Mouse (Mus musculus): ENCODE data around the gene Ccdc85a.
A peak's percentile ranks its signal among the peaks of the same experiment; 100 is the strongest.

Ccdc85a gene

DNA sequence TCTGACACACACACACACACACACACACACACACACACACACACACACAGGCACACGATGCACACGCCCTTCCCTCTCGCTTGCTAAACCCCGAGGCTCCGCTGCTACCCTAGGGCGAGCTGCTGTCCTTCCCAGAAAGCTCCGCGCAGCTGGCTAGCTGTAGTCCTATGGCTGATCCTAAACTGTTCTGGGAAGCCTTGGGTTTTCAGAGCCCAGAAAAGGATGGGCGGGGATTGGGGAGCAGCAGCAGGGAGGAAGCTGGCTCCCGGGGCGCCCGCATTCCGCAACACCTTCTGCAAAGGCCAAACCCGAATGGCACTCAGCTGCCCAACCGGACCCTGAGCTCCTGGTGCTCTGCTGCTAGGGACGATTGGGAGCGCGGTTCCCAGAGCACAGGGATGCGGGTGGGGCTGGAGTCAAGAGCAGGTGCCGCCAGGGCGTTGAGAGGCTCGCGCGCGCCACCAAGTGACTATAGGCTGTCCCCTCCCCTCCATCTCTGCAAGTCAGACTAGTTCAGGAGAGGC, at the start of gene Ccdc85a:
TSS of gene Ccdc85a (minus strand) at position 414 of the 524 bp plus-strand sequence.
- peak; percentile 68 to 72 for DNase-seq (ENCODE audit: low spot score in 2 of 2)

DNA sequence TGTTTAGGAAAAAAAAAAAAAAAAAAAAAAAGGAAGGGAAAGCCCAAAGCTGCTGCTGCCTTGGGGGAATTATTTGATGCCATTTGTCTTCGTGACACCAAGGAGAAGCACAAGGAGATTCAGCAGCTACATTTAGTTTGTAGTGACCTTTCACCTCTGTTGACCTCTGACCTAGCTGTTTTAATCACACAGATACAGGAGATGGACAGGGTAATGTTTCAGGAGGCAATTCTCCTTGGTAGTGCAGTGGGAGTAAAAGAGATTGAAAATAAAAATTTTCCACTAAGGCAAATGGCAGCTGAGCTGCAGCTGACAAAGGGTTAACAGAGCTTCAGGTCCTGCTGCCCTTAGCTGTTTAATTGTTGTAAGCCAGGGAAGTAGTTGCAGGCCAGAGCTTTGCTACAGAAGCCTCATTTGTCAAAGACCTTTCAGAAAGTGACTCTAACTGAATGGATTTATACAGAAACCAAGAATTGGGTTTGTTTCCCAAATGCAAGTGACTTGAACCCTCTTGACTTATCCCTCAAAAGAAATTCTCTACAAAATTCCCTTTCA, 49.5 kb upstream of the Ccdc85a start:
- DNase-seq (ENCODE audit: low spot score in 2 of 2), result no peak

DNA sequence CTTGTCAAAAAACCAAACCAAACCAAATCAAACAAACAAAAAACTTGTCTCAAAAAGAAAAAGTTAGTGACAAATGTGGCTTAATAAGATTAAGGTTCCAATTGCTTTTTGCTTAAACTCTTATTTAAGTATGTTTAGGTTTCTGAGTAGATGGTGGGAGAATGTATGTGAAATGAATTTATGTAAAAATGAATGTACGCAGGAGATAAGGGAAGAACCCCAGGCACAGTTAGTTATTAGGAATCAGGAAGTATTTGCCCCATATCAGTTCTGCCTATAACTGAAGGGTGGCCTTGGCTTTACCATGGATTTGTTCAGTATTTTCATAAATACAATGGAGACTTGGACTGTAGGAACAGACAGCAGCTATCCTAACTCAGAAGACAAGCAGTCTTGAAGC, 49.0 kb upstream of the Ccdc85a start:
- DNase-seq (ENCODE audit: low spot score in 2 of 2), result no peak

DNA sequence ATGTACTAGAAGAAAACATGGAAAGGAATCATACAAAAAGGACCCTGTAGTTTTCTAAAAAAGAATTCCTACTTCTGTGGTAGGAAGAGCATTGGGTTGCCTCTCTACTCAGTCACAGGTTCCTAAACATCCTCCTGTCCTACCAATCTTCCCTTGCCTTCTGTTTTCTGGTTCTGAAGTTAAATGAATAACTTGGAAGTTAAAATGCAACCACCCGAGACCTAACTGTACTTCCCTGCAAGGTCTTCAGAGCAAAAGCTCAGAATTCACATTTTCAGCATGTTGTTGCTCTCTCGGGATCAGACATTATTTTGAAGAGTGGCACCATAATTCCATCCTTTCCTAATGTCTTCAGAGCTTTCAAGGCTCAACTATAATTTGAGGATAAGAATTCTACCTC, 46.6 kb upstream of the Ccdc85a start:
- DNase-seq (ENCODE audit: low spot score in 2 of 2), result no peak

DNA sequence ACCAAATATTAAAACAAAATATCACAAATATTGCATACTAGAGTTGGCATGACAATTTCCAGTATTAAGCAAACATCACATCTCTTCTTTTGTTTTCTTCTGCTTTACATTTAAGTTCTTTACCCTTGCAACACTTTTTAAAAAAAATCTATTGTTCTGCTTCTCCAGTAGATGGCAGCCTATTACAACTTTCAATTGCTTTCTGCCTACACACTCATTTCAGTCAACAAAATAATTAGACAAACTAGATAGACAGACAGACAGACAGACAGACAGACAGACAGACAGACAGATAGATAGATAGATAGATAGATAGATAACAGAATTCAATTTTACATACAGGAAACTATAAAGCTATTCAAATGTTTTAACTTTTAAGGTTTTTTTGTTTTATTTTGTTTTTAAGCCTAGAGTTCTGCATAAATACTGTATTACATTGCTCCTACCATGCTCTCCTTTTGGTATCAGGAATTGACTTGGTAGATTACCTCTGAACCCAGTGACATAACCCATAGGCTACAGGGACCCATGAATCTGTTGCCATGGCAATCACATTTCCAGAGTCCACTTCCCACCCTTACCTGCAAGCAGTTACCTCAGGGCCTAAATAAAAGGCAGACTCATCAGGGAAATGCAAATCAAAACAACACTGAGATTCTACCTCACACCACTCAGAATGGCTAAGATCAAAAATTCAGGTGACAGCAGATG, 26.8 kb upstream of the Ccdc85a start:
- DNase-seq (ENCODE audit: low spot score in 2 of 2), result no peak

DNA sequence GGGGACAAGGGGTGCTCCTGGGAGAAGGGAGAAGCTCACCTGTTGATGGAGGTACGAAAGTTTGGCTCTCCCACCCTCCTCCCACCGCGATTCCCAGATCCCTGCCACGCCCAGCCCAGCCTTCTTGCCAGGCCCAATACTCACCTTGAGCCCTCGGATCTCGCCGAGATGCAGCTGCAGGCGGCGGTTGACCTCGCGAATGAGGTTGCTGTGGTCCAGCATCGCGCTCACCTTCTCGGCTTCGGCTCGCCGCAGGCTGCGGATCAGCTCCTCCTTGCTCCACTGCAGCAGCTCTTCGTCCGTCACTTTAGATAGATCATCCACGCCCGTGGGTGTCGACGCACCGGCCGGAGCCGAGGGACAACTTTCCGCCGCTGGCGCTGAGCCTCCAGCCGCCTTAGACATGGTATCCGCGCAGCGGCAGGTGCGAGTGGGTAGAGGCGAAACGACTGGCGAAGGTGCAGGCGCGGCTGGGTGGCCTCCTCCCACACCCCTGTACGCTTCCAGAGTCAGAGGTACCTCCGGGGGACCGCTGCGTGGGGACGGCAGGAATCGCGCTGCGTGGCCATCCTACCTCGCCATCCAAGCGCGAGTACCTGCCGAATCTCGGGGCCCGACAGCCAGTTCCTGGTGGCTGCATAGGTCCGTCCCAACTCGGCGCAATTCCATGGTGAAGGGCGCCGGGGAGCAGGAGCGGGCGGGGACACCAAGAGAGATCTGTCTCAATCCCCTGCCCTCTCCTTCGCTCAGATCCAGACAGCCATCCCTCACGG, 800 bp downstream of the Ccdc85a start:
- peak in 1 of 2 experiments; percentile 8 for DNase-seq (ENCODE audit: low spot score in 2 of 2)

DNA sequence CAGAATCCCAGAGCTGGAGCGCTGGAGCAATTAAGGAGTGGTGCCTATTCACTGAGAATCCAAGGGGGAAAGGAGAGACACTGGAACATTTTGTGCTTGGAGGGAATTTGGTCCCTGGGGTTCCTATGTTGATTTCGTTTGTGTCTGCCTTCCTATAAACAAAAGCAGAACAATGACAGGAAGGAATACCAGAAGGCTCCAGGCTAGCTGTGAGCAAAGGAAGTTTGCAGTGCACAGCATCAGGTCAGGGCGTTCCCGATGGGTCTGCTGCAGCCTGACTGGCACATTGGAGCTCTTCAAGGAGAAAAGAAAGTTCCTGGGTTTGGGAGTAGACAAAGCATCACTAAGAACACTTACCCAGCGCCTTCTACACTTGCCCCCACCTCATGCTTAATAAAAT, 1.9 kb downstream of the Ccdc85a start:
- peak; percentile 52 to 80 for DNase-seq (ENCODE audit: low spot score in 2 of 2)

DNA sequence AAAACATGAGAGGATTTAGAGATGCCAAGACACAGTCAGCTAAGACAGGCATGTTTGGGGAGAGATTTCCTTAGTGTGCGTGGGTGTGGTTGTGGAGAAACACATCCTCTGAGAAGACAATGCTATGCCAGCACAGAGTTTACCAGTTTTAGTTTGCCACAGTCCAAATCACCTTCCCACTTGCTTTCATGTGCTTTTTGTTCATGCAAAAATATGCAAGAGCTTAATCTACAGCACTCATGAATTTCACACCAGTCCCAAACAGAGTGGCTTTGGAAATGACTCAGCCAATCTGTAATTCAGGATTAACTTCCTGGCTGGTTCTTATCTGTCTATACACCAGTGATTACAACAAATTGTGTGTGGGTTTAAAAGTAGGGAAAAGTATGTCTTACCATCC, 11.7 kb downstream of the Ccdc85a start:
- DNase-seq (ENCODE audit: low spot score in 2 of 2), result no peak

DNA sequence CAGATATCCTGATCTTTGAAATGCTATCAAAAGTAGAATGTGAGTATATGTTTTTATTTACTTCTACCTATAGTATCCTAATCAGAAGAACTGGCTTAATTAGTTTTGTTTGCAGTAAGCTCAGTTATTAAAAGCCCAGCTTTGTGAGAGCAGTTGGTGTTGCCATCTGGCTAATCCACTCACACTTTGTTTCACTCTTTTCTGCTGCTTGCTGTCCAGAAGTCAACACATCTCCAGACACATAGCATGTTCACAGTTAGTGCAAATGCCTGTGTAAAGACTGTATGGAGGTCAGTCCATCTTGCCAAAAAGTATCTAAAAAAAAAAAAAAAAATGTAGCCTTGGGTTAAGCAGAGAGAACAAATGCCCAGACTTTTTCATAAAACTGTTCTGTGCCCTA, 27.7 kb downstream of the Ccdc85a start:
- DNase-seq (ENCODE audit: low spot score in 2 of 2), result no peak

DNA sequence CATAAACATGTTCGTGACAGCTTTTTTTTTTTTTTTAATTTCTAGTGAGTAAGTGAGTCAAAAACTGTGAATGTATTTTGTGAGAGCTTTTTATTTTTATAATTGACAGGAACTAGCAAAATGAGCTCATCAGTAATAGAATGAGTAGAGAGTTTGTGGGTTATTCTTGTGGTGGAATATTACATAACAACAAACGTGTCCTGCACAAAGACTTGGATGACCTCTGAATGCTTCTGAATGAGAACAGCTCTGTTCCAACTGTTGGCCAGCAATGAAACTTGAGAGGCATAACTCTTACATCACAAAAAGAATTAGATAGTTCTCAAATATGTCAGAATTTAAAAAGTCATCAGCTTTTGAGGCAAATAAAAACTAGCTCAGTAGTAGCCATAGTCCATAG, 40.7 kb downstream of the Ccdc85a start:
- DNase-seq (ENCODE audit: low spot score in 2 of 2), result no peak

DNA sequence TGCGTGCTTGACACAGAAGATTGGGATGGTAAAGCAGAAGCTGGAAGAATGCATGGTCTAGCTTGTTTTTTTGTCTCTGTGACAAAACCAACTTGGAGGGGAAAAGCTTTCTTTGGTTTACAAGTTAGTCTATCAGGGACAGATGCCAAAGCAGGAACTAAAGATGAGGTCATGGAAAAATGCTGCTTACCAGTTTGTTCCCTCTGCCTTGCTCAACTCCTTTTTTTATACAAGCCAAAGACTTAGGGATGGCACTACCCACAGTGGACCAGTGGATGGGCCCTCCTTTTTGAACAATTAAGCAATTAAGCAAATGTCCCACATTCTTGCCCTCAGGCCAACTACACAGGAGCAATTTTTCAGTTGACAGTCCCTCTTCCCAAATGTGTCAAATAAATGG, 42.8 kb downstream of the Ccdc85a start:
- DNase-seq (ENCODE audit: low spot score in 2 of 2), result peak in 1 of 2 experiments; percentile 11

DNA sequence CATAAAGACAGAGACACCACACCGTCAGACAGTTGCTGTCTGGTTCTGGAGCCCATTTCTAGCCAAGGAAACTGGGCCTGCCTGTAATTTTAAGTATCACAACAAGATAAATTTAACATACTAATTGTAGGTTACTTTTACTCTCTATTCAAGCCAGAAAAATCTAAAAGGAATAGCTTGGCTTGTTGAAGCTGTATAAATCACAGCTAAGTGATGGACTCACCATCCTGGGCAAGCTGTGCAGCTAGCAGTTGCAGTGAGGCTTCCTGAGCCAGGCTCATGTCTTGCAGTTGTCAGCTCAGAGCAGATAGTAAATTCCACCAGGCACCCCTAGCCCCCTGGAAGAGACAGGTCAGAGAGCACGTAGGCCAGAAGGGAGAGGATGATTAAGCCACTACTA, 50.8 kb downstream of the Ccdc85a start:
- no peak for DNase-seq (ENCODE audit: low spot score in 2 of 2)

DNA sequence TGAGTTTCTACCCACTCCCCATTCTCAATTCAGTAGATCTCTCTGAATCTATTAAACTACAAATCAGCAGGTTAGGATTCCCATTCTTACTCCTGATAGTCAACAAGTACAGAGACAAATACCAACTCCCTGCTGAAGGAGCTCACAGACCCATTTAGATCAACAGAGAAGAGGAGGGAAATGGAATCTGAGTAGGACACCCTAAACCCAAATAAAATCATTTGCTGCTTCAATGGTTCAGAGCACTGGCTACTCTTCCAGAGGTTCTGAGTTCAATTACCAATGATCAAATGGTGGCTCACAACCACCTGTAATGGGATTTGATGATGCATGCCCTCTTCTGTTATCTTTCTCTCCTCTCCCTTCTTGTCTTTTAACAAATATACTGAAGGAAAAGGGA, 82.9 kb downstream of the Ccdc85a start:
- no peak for DNase-seq (ENCODE audit: low spot score in 2 of 2)

DNA sequence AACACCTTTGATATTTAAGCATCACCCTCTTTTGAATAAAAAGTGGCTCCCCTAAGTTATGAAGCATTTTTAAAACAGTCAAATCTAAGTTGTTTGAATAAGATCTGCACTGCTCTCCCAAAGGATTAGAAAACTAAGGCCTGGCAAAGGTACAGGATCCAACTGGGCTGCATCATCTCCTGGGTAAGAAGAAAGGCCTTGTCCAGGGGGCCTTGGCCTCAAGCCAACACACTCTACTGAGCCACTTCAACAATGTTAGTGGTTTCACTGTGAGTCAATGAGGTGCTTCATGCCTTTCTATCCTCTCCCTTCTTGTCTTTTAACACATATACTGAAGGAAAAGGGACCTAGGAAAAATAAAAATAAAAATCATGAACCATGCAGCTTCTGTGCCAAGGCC, 87.1 kb downstream of the Ccdc85a start:
- no peak for DNase-seq (ENCODE audit: low spot score in 2 of 2)

DNA sequence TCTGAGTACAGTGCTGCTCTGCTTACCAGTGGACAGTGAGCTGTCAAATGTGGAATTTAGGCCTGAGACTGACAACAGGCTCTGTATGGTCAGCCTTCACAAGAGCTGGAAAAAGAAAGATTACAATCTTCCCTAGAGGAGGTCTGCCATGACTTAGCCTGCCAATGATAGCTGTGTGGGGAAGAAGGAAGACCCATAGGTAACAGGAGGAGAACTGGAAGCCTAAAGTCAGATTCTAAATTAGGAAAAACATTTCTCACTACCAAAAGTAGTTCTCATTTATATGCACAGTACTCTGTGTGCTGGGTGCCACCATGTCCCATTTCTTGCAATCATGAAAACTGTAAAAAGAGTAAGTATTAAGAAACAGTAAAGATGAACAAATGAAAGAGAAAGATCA, 90.8 kb downstream of the Ccdc85a start:
- DNase-seq (ENCODE audit: low spot score in 2 of 2), result no peak

DNA sequence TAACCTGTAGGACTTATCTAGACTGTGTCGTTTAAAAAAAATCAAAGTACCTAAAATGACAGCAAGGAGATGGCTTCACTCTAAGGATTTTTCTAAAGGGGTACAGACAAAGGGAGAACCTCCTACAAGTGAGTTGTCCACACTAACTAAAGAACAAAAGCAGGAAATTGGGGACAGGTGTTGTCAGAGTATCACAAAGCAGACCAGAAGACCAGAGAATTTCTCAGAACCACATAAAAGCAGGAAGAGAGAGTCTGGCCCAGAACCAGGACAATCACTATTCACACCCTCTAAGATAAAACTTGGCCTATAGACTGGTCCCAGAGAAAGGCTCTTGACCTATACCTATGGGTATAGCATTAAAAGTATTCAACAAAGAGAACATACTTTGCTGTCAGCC, 92.8 kb downstream of the Ccdc85a start:
- peak; percentile 13 to 26 for DNase-seq (ENCODE audit: low spot score in 2 of 2)

DNA sequence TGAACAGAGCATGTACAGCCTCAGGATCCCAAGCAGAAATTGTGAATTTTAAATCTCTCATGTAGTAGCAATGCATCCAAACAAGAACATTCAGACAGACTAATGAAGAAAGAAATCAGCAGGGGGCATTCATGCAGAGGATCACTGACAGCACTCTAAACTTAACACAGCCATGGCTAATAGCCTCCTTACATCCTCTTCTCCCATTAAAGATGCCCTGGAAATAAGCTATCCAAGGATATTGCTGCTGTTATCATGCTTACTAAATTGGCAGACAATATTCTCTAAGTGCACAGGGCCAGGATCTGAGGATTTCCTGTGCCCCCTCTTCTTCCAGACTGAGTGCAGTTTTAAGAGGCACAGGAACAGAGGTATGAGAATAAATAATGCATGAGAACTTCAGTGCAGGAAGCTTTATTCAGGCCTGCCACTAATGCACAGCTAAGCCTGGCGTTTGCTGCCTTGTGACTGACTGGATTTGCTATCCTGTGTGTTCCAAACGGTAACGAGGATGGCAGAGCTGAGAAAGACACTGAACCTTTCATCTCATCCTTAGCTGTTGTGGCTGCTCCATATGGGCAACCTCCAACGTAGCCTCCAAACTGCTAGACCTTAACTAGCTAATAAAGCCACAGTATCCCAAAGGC, 99.9 kb downstream of the Ccdc85a start:
- no peak for DNase-seq (ENCODE audit: low spot score in 2 of 2)

DNA sequence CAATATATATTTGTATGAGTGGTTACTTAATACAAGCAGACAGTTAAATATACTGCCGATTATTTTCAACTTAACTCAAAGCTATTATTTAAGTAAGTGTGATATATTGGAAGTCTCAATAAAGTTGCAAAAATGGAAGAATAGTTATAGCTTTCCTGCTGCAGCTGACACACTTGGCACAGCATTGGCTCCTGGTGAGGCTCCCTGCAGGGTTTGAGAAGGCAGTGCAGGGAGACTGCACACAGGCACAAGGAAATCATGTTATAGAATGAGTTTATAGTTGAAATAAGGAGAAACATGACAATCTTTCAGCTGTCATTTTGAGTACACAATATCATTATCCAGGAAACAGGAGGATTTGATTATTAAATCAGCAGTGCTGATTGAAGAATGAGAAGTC, 107.0 kb downstream of the Ccdc85a start:
- no peak for DNase-seq (ENCODE audit: low spot score in 2 of 2)

DNA sequence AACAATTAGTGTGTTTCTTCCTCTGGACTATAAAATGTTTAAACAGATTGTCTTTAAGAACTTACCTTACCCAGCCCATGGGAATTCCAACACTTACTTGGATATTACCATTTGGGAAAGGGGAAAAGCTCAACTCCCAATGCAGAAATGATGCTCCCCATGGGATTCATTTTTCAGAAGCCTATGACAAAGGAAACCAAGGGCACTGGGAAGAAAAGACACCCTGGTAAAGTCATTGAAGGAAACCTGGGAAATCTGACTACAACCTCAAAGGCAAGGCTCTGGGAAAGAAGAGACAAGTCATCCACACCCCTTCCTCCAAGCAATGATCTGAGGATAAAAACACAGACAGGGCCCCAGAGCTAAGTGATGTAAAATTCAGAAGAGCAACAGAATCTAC, 118.4 kb downstream of the Ccdc85a start:
- peak; percentile 37 to 77 for DNase-seq (ENCODE audit: low spot score in 2 of 2)

DNA sequence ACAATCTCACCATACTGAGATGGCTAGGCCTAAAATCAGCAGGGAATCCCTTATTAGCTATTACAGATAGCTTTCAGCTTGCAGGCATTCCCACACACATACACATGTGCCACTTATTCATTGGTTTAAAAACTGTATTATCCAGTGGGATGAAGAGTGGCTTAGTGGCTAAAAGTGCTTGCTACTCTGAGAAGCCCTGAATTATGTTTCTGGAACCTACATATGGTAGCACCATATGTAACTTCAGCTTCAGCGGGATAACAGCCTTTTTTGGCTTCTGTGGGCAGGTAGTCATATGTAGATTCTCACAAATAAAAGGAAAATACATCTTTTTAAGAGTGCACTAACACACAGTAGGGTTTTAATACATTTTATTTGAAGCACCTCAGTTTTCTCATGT, 119.2 kb downstream of the Ccdc85a start:
- no peak for DNase-seq (ENCODE audit: low spot score in 2 of 2)

DNA sequence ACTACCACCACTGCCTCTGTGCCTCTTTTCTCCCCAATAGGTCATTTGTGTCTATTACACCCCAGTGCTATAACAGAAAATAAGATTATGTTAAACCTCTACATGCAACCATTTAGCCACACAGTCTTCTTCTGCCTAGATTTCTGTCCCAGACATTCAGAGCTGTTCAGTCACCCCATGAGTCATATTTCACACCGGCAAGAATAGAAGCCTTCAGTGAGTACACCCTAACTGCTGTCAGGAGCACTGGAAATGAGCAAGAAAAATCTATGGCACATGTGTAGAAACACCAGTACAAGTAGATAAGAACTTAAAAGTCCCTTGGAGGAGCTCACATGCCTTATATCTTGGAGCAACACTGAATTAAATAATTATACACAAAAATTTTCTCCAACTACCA, 125.0 kb downstream of the Ccdc85a start:
- DNase-seq (ENCODE audit: low spot score in 2 of 2), result no peak

DNA sequence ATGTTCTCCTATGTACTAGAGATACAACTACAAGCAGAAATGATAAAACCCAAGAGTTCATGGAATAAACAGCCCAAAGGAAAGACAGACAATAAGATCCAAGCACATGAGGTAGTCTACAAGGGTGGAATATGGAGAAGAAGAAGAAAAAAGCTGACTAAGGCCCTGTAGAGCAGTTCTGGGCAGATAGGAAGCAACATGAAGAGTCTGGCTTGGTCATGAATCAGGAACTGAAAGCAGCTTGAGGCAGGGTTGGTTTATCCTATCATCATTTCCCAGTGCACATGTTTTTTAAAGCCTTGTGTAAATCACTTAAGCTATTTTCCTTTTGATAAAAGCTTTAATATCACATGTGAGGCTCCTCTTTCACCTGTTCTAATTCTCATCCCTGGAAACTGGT, 144.2 kb downstream of the Ccdc85a start:
- DNase-seq (ENCODE audit: low spot score in 2 of 2), result no peak

All from heart, adult 9 months (tissue).